Mouse (Mus musculus) myocyte (in vitro differentiated cells): ENCODE measurements around the gene Ppdpf.

ENCODE experiments used
- E2F4 ChIP-seq: IDR thresholded peaks from one replicate; pipeline ENCODE4 v1.6.1; 2011; ENCODE audit warnings: mild to moderate bottlenecking, control low read depth, moderate library complexity; ENCODE audit not compliant: insufficient read depth
- POLR2A ChIP-seq: IDR thresholded peaks from one replicate; pipeline ENCODE4 v1.6.1; 2011; ENCODE audit warnings: low read depth, mild to moderate bottlenecking, control low read depth, moderate library complexity; ENCODE audit not compliant: insufficient read length
- POLR2AphosphoS2 ChIP-seq: IDR thresholded peaks from one replicate; pipeline ENCODE4 v1.6.1; 2011; ENCODE audit warnings: low read depth, control low read depth; ENCODE audit not compliant: insufficient read length
- USF1 ChIP-seq: IDR thresholded peaks from one replicate; pipeline ENCODE4 v1.6.1; 2011; ENCODE audit warnings: low read depth, mild to moderate bottlenecking, control low read depth, moderate library complexity

GRCm38 (mm10) chr2:181139641-181140193, 47.3 kb upstream of the Ppdpf start:
- TF ChIP-seq POLR2A (no peak), E2F4 (no peak), USF1 (no peak), POLR2AphosphoS2 (no peak)
